Mouse (Mus musculus) kidney, adult 2 months (tissue): ENCODE measurements around the gene Mtmr12.

ENCODE experiments used
- CTCF ChIP-seq: fragments of 200-500 bp; conservative IDR thresholded peaks from 2 replicates; pipeline ENCODE4 v1.5.1; 2011; ENCODE audit warnings: low read depth, mild to moderate bottlenecking, control low read depth, low read length, moderate library complexity, mixed read lengths; ENCODE audit not compliant: insufficient read depth, insufficient read length
- POLR2A ChIP-seq: fragments of 200-500 bp; IDR thresholded peaks from one replicate; pipeline ENCODE4 v1.6.1; 2011; ENCODE audit warnings: low read depth, low read length, control low read depth

DNA sequence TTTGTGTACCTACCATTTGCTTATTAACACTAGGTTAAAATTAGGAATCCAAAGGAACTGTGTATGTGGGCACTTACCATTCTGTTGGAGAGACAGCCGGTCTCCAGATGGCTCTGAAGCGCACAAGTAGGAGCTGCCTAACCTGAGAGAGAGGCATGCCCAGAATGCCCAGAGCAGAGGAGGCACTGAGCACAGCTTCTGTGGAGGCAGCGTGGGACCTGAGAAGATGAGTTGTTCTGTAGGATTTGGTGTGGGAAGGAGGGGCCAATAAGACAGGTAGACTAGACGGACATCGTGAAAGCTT is 10.5 kb downstream of the Mtmr12 start:
- TF ChIP-seq CTCF (no peak), POLR2A (no peak)
